Mouse (Mus musculus) MEL (cell line): ENCODE data around the gene Nsd1. TPM values are rescaled to one million over a fixed set of nuclear protein-coding genes. Genes with fewer than 3 reads are reported as not detected.
A peak's percentile ranks its signal among the peaks of the same experiment; 100 is the strongest.
"Not testable (repeated sequence)": the region's sequence is repeated elsewhere in the genome, so short reads cannot be mapped to it uniquely, and the experiment has no call there.

Experiments
- DNase-seq: peaks from one replicate; pipeline ENCODE4 v3.0.0; 2011; ENCODE audit warnings: low read depth, low spot score
- H3K27ac ChIP-seq: 2 replicates; pipeline ENCODE4 v1.5.1; 2012; ENCODE audit warnings: low read depth, mild to moderate bottlenecking, control low read depth, low read length, moderate library complexity; ENCODE audit not compliant: control insufficient read depth
- H3K27me3 ChIP-seq, 2 experiments: fragments of 150-350 bp in 1 of 2; sonication (generic) in 1 of 2; 2 replicates each; pipeline ENCODE4 v1.6.1; 2012; ENCODE audit warnings: low read length in 2 of 2, mild to moderate bottlenecking in 2 of 2, improper control_type of control experiment in 1 of 2, moderate library complexity in 1 of 2; ENCODE audit not compliant: insufficient read depth in 2 of 2, control insufficient read depth in 1 of 2
- H3K36me3 ChIP-seq, 2 experiments: 2 replicates each; pipeline ENCODE4 v1.6.1; 2012 to 2014; ENCODE audit warnings: low read length in 2 of 2, improper control_type of control experiment in 1 of 2, inconsistent platforms in 1 of 2, mild to moderate bottlenecking in 1 of 2; ENCODE audit not compliant: insufficient read depth in 2 of 2, control insufficient read depth in 1 of 2
- H3K4me1 ChIP-seq, 2 experiments: fragments of 150-350 bp in 1 of 2; sonication (generic) in 1 of 2; 2 replicates each; pipeline ENCODE4 v1.6.1; 2012; ENCODE audit warnings: low read length in 2 of 2, improper control_type of control experiment in 1 of 2, mild to moderate bottlenecking in 1 of 2; ENCODE audit not compliant: insufficient read depth in 2 of 2, control insufficient read depth in 1 of 2
- H3K4me3 ChIP-seq, 2 experiments: fragments of 150-350 bp in 1 of 2; sonication (generic) in 1 of 2; 2 replicates each; pipeline ENCODE4 v1.5.1; 2012; ENCODE audit warnings: low read depth in 2 of 2, low read length in 2 of 2, mild to moderate bottlenecking in 2 of 2, moderate library complexity in 2 of 2, control low read depth in 1 of 2, improper control_type of control experiment in 1 of 2; ENCODE audit not compliant: control insufficient read depth in 1 of 2, insufficient read depth in 1 of 2
- H3K79me2 ChIP-seq: 2 replicates; pipeline ENCODE4 v1.6.1; 2012; ENCODE audit warnings: mild to moderate bottlenecking, low read length, moderate library complexity; ENCODE audit not compliant: control insufficient read depth, poor library complexity, insufficient read depth
- H3K9ac ChIP-seq: 2 replicates; pipeline ENCODE4 v1.6.1; 2012; ENCODE audit warnings: low read depth, mild to moderate bottlenecking, control low read depth, low read length, moderate library complexity; ENCODE audit not compliant: control insufficient read depth, poor library complexity, severe bottlenecking
- H3K9me3 ChIP-seq: fragments of 150-350 bp; sonication (generic); replicated peaks from 2 replicates; pipeline ENCODE4 v1.6.1; 2012; ENCODE audit warnings: mild to moderate bottlenecking, low read length, improper control_type of control experiment, moderate library complexity; ENCODE audit not compliant: insufficient read depth
- BHLHE40 ChIP-seq: IDR thresholded peaks from 2 replicates; pipeline ENCODE4 v1.6.1; 2012; ENCODE audit warnings: low read depth, mild to moderate bottlenecking, inconsistent platforms, low read length, improper control_type of control experiment, borderline replicate concordance
- CTCF ChIP-seq, 3 experiments: IDR thresholded peaks in 2 of 3; conservative IDR thresholded peaks in 1 of 3; 2 replicates each; pipeline ENCODE4 v1.5.1; 2011 to 2012; ENCODE audit warnings: low read length in 3 of 3, low read depth in 2 of 3, mild to moderate bottlenecking in 2 of 3, improper control_type of control experiment in 1 of 3, inconsistent platforms in 1 of 3, mixed read lengths in 1 of 3, moderate library complexity in 1 of 3; ENCODE audit not compliant: control insufficient read depth in 1 of 3, insufficient read depth in 1 of 3, poor library complexity in 1 of 3, severe bottlenecking in 1 of 3
- ELF1 ChIP-seq: IDR thresholded peaks from 2 replicates; pipeline ENCODE4 v1.6.1; 2014; ENCODE audit warnings: low read depth, mild to moderate bottlenecking, inconsistent platforms, low read length, improper control_type of control experiment, moderate library complexity
- EP300 ChIP-seq, 2 experiments: IDR thresholded peaks; 2 replicates each; pipeline ENCODE4 v1.6.1; 2011; ENCODE audit warnings: improper control_type of control experiment in 2 of 2, low read length in 2 of 2, low read depth in 1 of 2, mild to moderate bottlenecking in 1 of 2
- ETS1 ChIP-seq: IDR thresholded peaks from 2 replicates; pipeline ENCODE4 v1.6.1; 2012; ENCODE audit warnings: low read depth, mild to moderate bottlenecking, inconsistent platforms, low read length, improper control_type of control experiment, moderate library complexity
- GATA1 ChIP-seq: IDR thresholded peaks from 2 replicates; pipeline ENCODE4 v1.6.1; 2011; ENCODE audit warnings: low read depth, low read length, improper control_type of control experiment
- MAX ChIP-seq: IDR thresholded peaks from 2 replicates; pipeline ENCODE4 v1.6.1; 2011; ENCODE audit warnings: low read length, improper control_type of control experiment
- MAZ ChIP-seq: IDR thresholded peaks from 2 replicates; pipeline ENCODE4 v1.6.1; 2012; ENCODE audit warnings: low read depth, mild to moderate bottlenecking, inconsistent platforms, low read length, improper control_type of control experiment
- MEF2A ChIP-seq: IDR thresholded peaks from 2 replicates; pipeline ENCODE4 v1.6.1; 2014; ENCODE audit warnings: low read depth, mild to moderate bottlenecking, inconsistent platforms, low read length, improper control_type of control experiment; ENCODE audit not compliant: poor library complexity, insufficient replicate concordance, severe bottlenecking; ENCODE audit errors: extremely low read depth
- MXI1 ChIP-seq: IDR thresholded peaks from 2 replicates; pipeline ENCODE4 v1.6.1; 2011; ENCODE audit warnings: mild to moderate bottlenecking, low read depth, low read length, improper control_type of control experiment
- NELFE ChIP-seq: IDR thresholded peaks from 2 replicates; pipeline ENCODE4 v1.6.1; 2011; ENCODE audit warnings: low read depth, low read length, improper control_type of control experiment
- POLR2AphosphoS5 ChIP-seq: IDR thresholded peaks from 2 replicates; pipeline ENCODE4 v1.6.1; 2012; ENCODE audit warnings: low read depth, borderline replicate concordance, mild to moderate bottlenecking, inconsistent platforms, low read length, moderate library complexity, mixed read lengths
- RAD21 ChIP-seq: IDR thresholded peaks from 2 replicates; pipeline ENCODE4 v1.6.1; 2011; ENCODE audit warnings: mild to moderate bottlenecking, low read depth, low read length, improper control_type of control experiment
- RCOR1 ChIP-seq: IDR thresholded peaks from 2 replicates; pipeline ENCODE4 v1.6.1; 2012; ENCODE audit warnings: low read depth, mild to moderate bottlenecking, inconsistent platforms, low read length, improper control_type of control experiment
- SIN3A ChIP-seq: IDR thresholded peaks from 2 replicates; pipeline ENCODE4 v1.6.1; 2012; ENCODE audit warnings: low read length, improper control_type of control experiment, inconsistent platforms
- SMC3 ChIP-seq: IDR thresholded peaks from 2 replicates; pipeline ENCODE4 v1.6.1; 2011; ENCODE audit warnings: low read depth, low read length, improper control_type of control experiment
- TBP ChIP-seq: IDR thresholded peaks from 2 replicates; pipeline ENCODE4 v1.8.0; 2011; ENCODE audit warnings: low read depth, low read length, improper control_type of control experiment
- TCF12 ChIP-seq: IDR thresholded peaks from 2 replicates; pipeline ENCODE4 v1.6.1; 2014; ENCODE audit warnings: low read depth, mild to moderate bottlenecking, inconsistent platforms, low read length, improper control_type of control experiment, moderate library complexity
- USF2 ChIP-seq, 2 experiments: IDR thresholded peaks; 2 replicates each; pipeline ENCODE4 v1.6.1; 2011 to 2012; ENCODE audit warnings: improper control_type of control experiment in 2 of 2, low read length in 2 of 2, borderline replicate concordance in 1 of 2, inconsistent platforms in 1 of 2, low read depth in 1 of 2, mild to moderate bottlenecking in 1 of 2; ENCODE audit not compliant: insufficient read depth in 1 of 2
- ZC3H11A ChIP-seq: IDR thresholded peaks from 2 replicates; pipeline ENCODE4 v1.6.1; 2012; ENCODE audit warnings: low read depth, mild to moderate bottlenecking, inconsistent platforms, low read length, improper control_type of control experiment
- ZKSCAN1 ChIP-seq: IDR thresholded peaks from 2 replicates; pipeline ENCODE4 v1.6.1; 2012; ENCODE audit warnings: low read depth, mild to moderate bottlenecking, inconsistent platforms, low read length, improper control_type of control experiment, moderate library complexity
- ZMIZ1 ChIP-seq: IDR thresholded peaks from 2 replicates; pipeline ENCODE4 v1.6.1; 2012; ENCODE audit warnings: low read depth, mild to moderate bottlenecking, inconsistent platforms, low read length, improper control_type of control experiment, moderate library complexity
- polyA plus RNA-seq, 2 experiments: library from polyadenylated mRNA; stranded (reverse) in 1 of 2; unstranded in 1 of 2; fragments of >175 nt in 1 of 2; fragments of >200 nt in 1 of 2; gene quantifications; 2 replicates each; pipeline versions ENCODE4 v1.2.1 to v1.2.4; 2012; ENCODE audit warnings: low replicate concordance in 2 of 2, low read depth in 1 of 2; ENCODE audit not compliant: insufficient read length in 2 of 2, insufficient read depth in 1 of 2, missing spikeins in 1 of 2
- total RNA-seq: library from RNA; depleted of rRNA; stranded (reverse); fragments of 300-350 nt; gene quantifications from 2 replicates; pipeline ENCODE4 v1.2.3, GENCODE M21; 2012

Gene Nsd1
- total and polyA plus RNA-seq, 3 experiments = 6.3 to 59.3 (median 10.0) TPM

DNA sequence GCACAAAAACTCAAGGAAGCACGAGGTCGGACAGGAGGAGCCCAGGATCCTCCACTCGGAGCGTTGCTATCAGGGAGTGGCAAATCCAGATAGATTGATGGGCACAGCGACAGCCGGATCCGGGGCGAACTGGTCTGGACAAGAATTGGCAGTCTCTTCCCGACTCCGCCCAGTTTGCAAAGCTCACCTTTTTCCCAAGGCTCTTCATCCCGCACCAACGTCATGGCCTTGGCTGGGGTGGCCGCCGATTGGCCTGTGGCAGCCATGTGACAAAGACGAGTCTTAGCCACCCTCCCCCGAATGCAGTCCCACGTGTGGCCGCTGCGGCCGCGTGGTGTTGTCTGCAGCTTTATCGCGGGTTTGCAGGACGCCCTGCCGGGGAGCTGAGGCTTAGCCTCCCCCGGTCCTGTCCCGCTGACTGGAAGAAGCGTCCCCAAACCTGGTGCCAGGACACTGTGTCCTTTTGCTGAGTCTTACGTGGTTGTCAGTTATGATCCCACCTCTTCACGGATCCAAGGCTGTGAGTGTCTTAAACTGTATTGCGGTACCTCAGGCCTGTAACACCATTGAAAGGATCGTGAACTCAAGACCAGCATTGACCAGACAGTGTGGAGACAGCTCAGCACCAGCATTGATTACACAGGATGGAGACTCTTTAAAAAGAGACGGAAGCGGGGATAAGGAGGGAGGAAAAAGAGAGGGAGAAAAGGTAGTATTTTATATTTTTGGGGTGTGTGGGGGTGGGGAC lies 19.3 kb upstream of the Nsd1 start (continued):
- TF ChIP-seq SMC3 = no peak
- no peak; the same call in 1 of the 2 replicates for TF ChIP-seq ELF1
- no peak; the same call in none of the 2 replicates for TF ChIP-seq RCOR1
- TF ChIP-seq GATA1 = peak; percentile 60
- TF ChIP-seq MEF2A = no peak; the same call in 1 of the 2 replicates
- TF ChIP-seq USF2 (IDR thresholded peaks at IDR 0.05; ENCODE audit: borderline replicate concordance in 1 of 2, insufficient read depth in 1 of 2, low read depth in 1 of 2, low read length in 2 of 2) = peak; percentile 44 to 85; a peak in 3 of 4 replicates
- peak; percentile 80 for TF ChIP-seq ZMIZ1
- peak; percentile 73 for TF ChIP-seq ETS1
- peak; percentile 97 for TF ChIP-seq SIN3A
- TF ChIP-seq CTCF (IDR thresholded peaks at IDR 0.05 in 2 of 3, conservative IDR thresholded peaks at IDR 0.05 in 1 of 3; ENCODE audit: control insufficient read depth in 1 of 3, insufficient read depth in 1 of 3, low read depth in 2 of 3, low read length in 3 of 3, poor library complexity in 1 of 3, severe bottlenecking in 1 of 3) = peak; percentile 26 to 51 (median 42); a peak in 4 of 6 replicates
- TF ChIP-seq TCF12 = peak; percentile 72; the same call in 1 of the 2 replicates
- TF ChIP-seq MXI1 = peak; percentile 99
- TF ChIP-seq NELFE = peak; percentile 84
- TF ChIP-seq ZKSCAN1 = no peak

DNA sequence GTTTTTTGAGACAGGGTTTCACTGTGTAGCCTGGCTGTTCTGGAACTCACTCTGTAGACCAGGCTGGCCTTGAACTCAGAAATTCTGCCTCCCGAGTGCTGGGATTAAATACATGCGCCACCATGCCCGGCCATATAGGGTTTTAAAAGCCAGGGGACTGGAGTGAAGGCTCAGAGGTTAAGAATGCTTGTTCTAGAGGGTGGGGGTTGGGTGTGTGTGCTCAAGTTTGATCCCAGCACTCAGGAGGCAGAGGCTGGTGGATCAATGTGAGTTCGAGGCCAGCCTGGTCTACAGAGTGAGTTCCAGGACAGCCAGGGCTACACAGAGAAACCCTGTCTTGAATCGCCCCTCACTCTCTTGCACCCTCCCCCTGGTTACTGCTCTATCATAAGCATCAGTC lies 18.0 kb upstream of the Nsd1 start:
- no peak for DNase-seq
- Histone ChIP-seq H3K79me2 (peaks cover 6% of the 10 kb centered on the region; the same call in 1 of the 2 replicates), H3K36me3 (peaks cover 0 to 3% of the 10 kb centered on the region in 2 experiments; a peak in 1 of 4 replicates), H3K9ac (no peak overlapping the region), H3K27me3 (no peaks in the 10 kb centered on the region), H3K4me1 (peaks cover 0 to 5% of the 10 kb centered on the region in 2 experiments; a peak in 2 of 4 replicates), H3K9me3 (no peaks in the 10 kb centered on the region), H3K4me3 (no peak overlapping the region), H3K27ac (no peak overlapping the region)
- no peak for TF ChIP-seq ZMIZ1
- TF ChIP-seq MAZ = no peak
- no peak for TF ChIP-seq MEF2A
- no peak for TF ChIP-seq MAX
- TF ChIP-seq ZKSCAN1 = no peak
- TF ChIP-seq EP300 (IDR thresholded peaks at IDR 0.05; ENCODE audit: low read depth in 1 of 2, low read length in 2 of 2) = no peak
- no peak for TF ChIP-seq BHLHE40
- no peak for TF ChIP-seq POLR2AphosphoS5
- TF ChIP-seq ETS1 = no peak
- no peak for TF ChIP-seq SIN3A
- TF ChIP-seq ZC3H11A = no peak
- TF ChIP-seq RAD21 = no peak
- no peak for TF ChIP-seq TCF12
- no peak for TF ChIP-seq TBP

DNA sequence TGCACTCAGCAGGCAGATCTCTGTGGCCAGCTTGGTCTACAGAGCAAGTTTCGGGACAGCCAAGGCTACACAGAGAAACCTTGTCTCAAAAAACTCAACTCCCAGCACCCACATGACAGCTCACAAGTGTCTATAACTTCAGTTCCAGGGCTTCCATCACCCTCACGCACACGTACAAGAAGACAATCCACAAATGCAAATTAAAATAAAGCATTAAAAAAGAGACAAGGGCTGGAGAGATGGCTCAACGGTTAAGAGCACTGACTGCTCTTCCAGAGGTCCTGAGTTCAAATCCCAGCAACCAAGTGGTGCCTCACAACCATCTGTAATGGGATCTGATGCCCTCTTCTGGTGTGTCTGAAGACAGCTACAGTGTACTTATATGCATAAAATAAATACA lies 6.8 kb upstream of the Nsd1 start:
- H3K9me3 ChIP-seq, H3K27ac ChIP-seq: not testable (repeated sequence)

More for the DNA sequence above, 6.8 kb upstream of the Nsd1 start:
- not testable (repeated sequence) for H3K4me1 ChIP-seq, DNase-seq, H3K36me3 ChIP-seq, H3K27me3 ChIP-seq, H3K79me2 ChIP-seq, H3K4me3 ChIP-seq
- peak overlapping the region; percentile 61 for H3K9ac ChIP-seq
